In genomic region chr15:30895063-30895462, GRCm38 (mm10) we compare ENCODE assay signal across 19 mouse cellular contexts.
DNase-seq lines count a peak whose midpoint lies in the region; ATAC-seq lines count a peak whose summit lies in the region.
"Had no signal": no experiment of that assay in that cellular context is flagged by ENCODE, and none has a peak within 500 bp of the region (broad histone marks: within the 10 kb centered on the region; RNA-seq: fewer than 3 reads in every experiment).

No protein-coding gene starts in this region.

- 88% methylated on average over 5 of the region's 5 CpGs for WGBS in neural tube, embryonic 15.5 days

- no peak overlapping the region for H3K27ac ChIP-seq in neural tube, embryonic 15.5 days (replicated peaks)
- H3K27ac ChIP-seq: embryonic facial prominence, embryonic 10.5 days; heart, embryonic 10.5 days; hindbrain, embryonic 12.5 days; limb, embryonic 13.5 days; liver, embryonic 14.5 days; stomach, embryonic 15.5 days had no signal

- no peaks in the 10 kb centered on the region for H3K36me3 ChIP-seq in neural tube, embryonic 15.5 days
- H3K36me3 ChIP-seq: embryonic facial prominence, embryonic 10.5 days; G1E; heart, embryonic 10.5 days; hindbrain, embryonic 12.5 days; limb, embryonic 13.5 days; stomach, embryonic 15.5 days had no signal

- no peaks in the 10 kb centered on the region for H3K27me3 ChIP-seq in neural tube, embryonic 15.5 days (replicated peaks)
- H3K27me3 ChIP-seq: hindbrain, embryonic 12.5 days; limb, embryonic 13.5 days; stomach, embryonic 15.5 days had no signal

- no peaks in the 10 kb centered on the region for H3K9me3 ChIP-seq in neural tube, embryonic 15.5 days (replicated peaks)
- H3K9me3 ChIP-seq: embryonic facial prominence, embryonic 10.5 days; heart, embryonic 10.5 days; hindbrain, embryonic 12.5 days; limb, embryonic 13.5 days; stomach, embryonic 15.5 days had no signal

- H3K4me3 ChIP-seq in neural tube, embryonic 15.5 days (replicated peaks), result no peak overlapping the region
- H3K4me3 ChIP-seq: embryonic facial prominence, embryonic 10.5 days; heart, embryonic 10.5 days; hindbrain, embryonic 12.5 days; limb, embryonic 13.5 days; stomach, embryonic 15.5 days had no signal

- ATAC-seq in neural tube, embryonic 15.5 days (ENCODE audit: low FRiP score), result no peak
- ATAC-seq: intestine, embryonic 16.5 days had no signal

- no peak overlapping the region for H3K9ac ChIP-seq in neural tube, embryonic 15.5 days (replicated peaks)
- H3K9ac ChIP-seq: hindbrain, embryonic 12.5 days; limb, embryonic 13.5 days; liver, embryonic 14.5 days; stomach, embryonic 15.5 days had no signal

- peak; percentile 39 for DNase-seq in layer of hippocampus, adult 11-12 months (ENCODE audit: low spot score)
- DNase-seq in layer of hippocampus, adult 9-10 months (ENCODE audit: low spot score), result no peak
- peak; percentile 47 for DNase-seq in right cerebral cortex, adult 18-20 months
- no peak for DNase-seq in right cerebral cortex, postnatal 4 days
- peak; percentile 93 for DNase-seq in cerebellum, adult 9-10 months
- DNase-seq in kidney, postnatal 25 days, result no peak
- DNase-seq: gastrocnemius, postnatal 36 days; heart, postnatal 10 days; midbrain, embryonic 14.5 days; thymus, postnatal 14 days had no signal

- H3K4me1 ChIP-seq in neural tube, embryonic 15.5 days, result no peaks in the 10 kb centered on the region
- H3K4me1 ChIP-seq: embryonic facial prominence, embryonic 10.5 days; heart, embryonic 10.5 days; hindbrain, embryonic 12.5 days; limb, embryonic 13.5 days; stomach, embryonic 15.5 days had no signal

- H3K4me2 ChIP-seq in neural tube, embryonic 15.5 days, result no peak overlapping the region
- H3K4me2 ChIP-seq: hindbrain, embryonic 12.5 days; limb, embryonic 13.5 days; stomach, embryonic 15.5 days had no signal

Comparison
In these comparisons a context has a peak if more than half of its experiments do, and no peak if none do; other contexts are left out.
1. DNase-seq: peak in layer of hippocampus, adult 11-12 months (single experiment), right cerebral cortex, adult 18-20 months (single experiment) and cerebellum, adult 9-10 months (single experiment); none in layer of hippocampus, adult 9-10 months (single experiment), right cerebral cortex, postnatal 4 days (single experiment) and kidney, postnatal 25 days (0 of 2).